Mouse (Mus musculus) limb, embryonic 14.5 days (tissue): ENCODE results near the gene Olfr78. TPM values are rescaled to one million over a fixed set of nuclear protein-coding genes. Genes with fewer than 3 reads are reported as not detected.

Experiments used
- ATAC-seq: fragments of 200-750 bp; cut with Nextera tagmentation; 2 replicates; pipeline ENCODE4 v1.8.0; 2017; ENCODE audit warnings: low read depth, moderate number of reproducible peaks, moderate TSS enrichment; ENCODE audit not compliant: low FRiP score
- DNase-seq: peaks from one replicate; pipeline ENCODE4 v3.0.0-alpha.2; 2015; ENCODE audit warnings: low spot score
- H3K27ac ChIP-seq: fragments of 300-500 bp; sonication (generic); replicated peaks from 2 replicates; pipeline ENCODE4 v1.5.1; 2014; ENCODE audit warnings: low read depth, mild to moderate bottlenecking, low read length, moderate library complexity, mixed read lengths
- H3K27me3 ChIP-seq: fragments of 300-500 bp; sonication (generic); 2 replicates; pipeline ENCODE4 v1.6.1; 2014; ENCODE audit warnings: low read length, mixed read lengths; ENCODE audit not compliant: control insufficient read depth, insufficient read depth
- H3K36me3 ChIP-seq: fragments of 300-500 bp; sonication (generic); 2 replicates; pipeline ENCODE4 v1.6.1; 2014; ENCODE audit warnings: mild to moderate bottlenecking, low read length, moderate library complexity, mixed read lengths; ENCODE audit not compliant: control insufficient read depth, insufficient read depth
- H3K4me1 ChIP-seq: fragments of 300-500 bp; sonication (generic); 2 replicates; pipeline ENCODE4 v1.6.1; 2014; ENCODE audit warnings: antibody characterized with exemption, low read length, mixed read lengths; ENCODE audit not compliant: control insufficient read depth, insufficient read depth
- H3K4me2 ChIP-seq: fragments of 300-500 bp; sonication (generic); replicated peaks from 2 replicates; pipeline ENCODE4 v1.6.1; 2014; ENCODE audit warnings: low read depth, mild to moderate bottlenecking, low read length, moderate library complexity; ENCODE audit not compliant: severe bottlenecking
- H3K4me3 ChIP-seq: fragments of 300-500 bp; sonication (generic); replicated peaks from 2 replicates; pipeline ENCODE4 v1.5.1; 2014; ENCODE audit warnings: low read length
- H3K9ac ChIP-seq: fragments of 300-500 bp; sonication (generic); 2 replicates; pipeline ENCODE4 v1.6.1; 2014; ENCODE audit warnings: mild to moderate bottlenecking, low read depth, low read length, moderate library complexity; ENCODE audit not compliant: severe bottlenecking
- H3K9me3 ChIP-seq: fragments of 300-500 bp; sonication (generic); 2 replicates; pipeline ENCODE4 v1.6.1; 2016; ENCODE audit warnings: low read length; ENCODE audit not compliant: control insufficient read depth
- POLR2A ChIP-seq: fragments of 200-500 bp; IDR thresholded peaks from 2 replicates; pipeline ENCODE4 v1.8.0; 2012; ENCODE audit warnings: inconsistent platforms, mild to moderate bottlenecking, moderate library complexity, borderline replicate concordance; ENCODE audit not compliant: insufficient read depth, insufficient read length; ENCODE audit errors: extremely low read depth
- WGBS: fragments of 180-500 bp; shearing (Covaris S2); extraction: QIAGEN DNeasy Blood & Tissue Kit; methylation state at CpG from one replicate; pipeline ENCODE4 v1.1.7; 2014; 5-methylcytosine and 5-hydroxymethylcytosine counted together
- polyA plus RNA-seq, 2 experiments: library from polyadenylated mRNA; depleted of rRNA in 1 of 2; stranded (reverse) in 1 of 2; unstranded in 1 of 2; fragments of >200 nt; fragmentation: Nextera tagmentation in 1 of 2; extraction: Ambion mirVana in 1 of 2; gene quantifications; 2 replicates each; pipeline versions ENCODE4 v1.2.1 to v1.2.3; 2012 to 2014

Gene Olfr78
- polyA plus RNA-seq (2012; rRNA removed): 0.45 and 0.62 TPM in 2 replicates
- polyA plus RNA-seq (2014; fragmentation: Nextera tagmentation; extraction: Ambion mirVana): 0.07 and 0.18 TPM in 2 replicates

DNA sequence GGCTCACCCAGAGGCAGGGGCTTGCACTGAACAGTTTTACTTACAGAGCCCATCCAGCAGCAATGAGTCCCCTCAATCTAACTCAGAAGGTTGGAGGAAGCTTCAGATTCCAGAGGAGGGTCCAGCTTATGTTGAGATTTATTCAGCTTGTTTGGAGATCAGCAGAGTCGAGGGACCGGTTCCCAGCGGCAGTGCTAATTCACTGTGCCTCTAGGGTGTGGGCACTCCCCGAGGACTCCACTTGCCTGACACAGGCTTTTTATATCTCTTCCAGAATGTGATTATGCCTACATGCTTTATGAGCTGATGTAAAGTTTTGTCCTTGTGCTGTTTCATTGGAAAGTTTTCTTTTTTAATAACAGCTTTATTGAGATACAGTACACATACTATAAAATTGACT lies at the start of gene Olfr78, which contains the start of gene Olfr560:
Gene Olfr78 (minus strand): TSS at position 206 of the 400 bp plus-strand sequence.
Gene Olfr560 (minus strand): TSS at position 101 of the 400 bp plus-strand sequence.
- no peak within 1 kb of the TSS for H3K9ac ChIP-seq

DNA sequence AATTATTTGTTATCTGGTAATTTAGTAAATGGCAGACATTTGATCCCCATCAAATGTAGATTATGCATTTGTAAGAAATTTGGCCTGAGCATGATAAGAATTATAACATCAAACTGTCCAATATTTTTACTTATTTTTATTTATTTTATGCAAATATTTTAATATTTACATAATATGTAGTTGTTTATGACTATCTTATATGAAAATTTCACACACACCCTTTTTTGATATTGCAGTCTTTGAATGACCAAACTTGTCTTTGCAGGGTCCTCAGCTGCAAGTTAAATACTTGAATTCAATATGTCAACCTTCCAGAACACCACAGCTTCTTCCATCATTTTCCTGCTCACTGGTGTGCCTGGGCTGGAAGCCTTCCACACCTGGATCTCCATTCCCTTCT lies 43.9 kb upstream of the Olfr78 start, which contains the start of gene Olfr564:
Gene Olfr564 (plus strand): TSS at position 301 of the 400 bp plus-strand sequence.
- H3K4me3 ChIP-seq: no peak within 1 kb of the TSS
- ATAC-seq (no peak), DNase-seq (no peak)
- H3K36me3 ChIP-seq: no peaks in the 10 kb centered on the region
- no peak within 1 kb of the TSS for H3K9ac ChIP-seq
- TF ChIP-seq POLR2A: no peak
- no peaks in the 10 kb centered on the region for H3K9me3 ChIP-seq
- no peak within 1 kb of the TSS for H3K4me2 ChIP-seq
- H3K4me1 ChIP-seq: no peaks in the 10 kb centered on the region
- H3K27ac ChIP-seq: no peak within 1 kb of the TSS
- no peaks in the 10 kb centered on the region for H3K27me3 ChIP-seq

More for the DNA sequence above, at the start of gene Olfr78, which contains the start of gene Olfr560:
- Histone ChIP-seq H3K4me3 (no peak within 1 kb of the TSS), H3K9me3 (no peaks in the 10 kb centered on the region), H3K36me3 (no peaks in the 10 kb centered on the region), H3K27me3 (no peaks in the 10 kb centered on the region), H3K27ac (no peak within 1 kb of the TSS), H3K4me1 (no peaks in the 10 kb centered on the region), H3K4me2 (no peak within 1 kb of the TSS)
- WGBS: 69% methylated on average over 4 of the region's 4 CpGs
- ATAC-seq (no peak), DNase-seq (no peak)
- no peak for TF ChIP-seq POLR2A

DNA sequence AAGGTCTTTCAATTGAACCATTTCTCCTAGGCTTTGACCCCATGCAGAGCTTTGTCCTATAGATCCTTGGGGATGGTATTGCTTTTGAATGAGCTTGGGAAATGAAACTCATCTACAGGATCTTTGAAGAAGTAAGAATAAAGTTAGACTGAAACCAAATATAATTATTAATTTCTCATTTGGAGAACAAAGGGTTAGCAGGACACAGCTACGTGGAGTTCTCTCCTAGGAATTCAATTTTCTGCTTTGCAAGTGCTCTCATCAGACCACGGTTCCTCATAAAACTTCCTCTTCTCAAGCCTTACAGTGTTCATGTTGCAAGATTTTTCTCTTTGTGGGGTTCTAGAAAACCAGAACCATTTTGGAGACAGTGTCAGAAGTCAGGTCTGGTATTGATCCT lies 11.7 kb upstream of the Olfr78 start, which contains the start of gene Olfr561:
Gene Olfr561 (plus strand): TSS at position 301 of the 400 bp plus-strand sequence.
- WGBS: 77% methylated on average over 2 of the region's 2 CpGs
- H3K27ac ChIP-seq: no peak within 1 kb of the TSS
- DNase-seq: no peak

DNA sequence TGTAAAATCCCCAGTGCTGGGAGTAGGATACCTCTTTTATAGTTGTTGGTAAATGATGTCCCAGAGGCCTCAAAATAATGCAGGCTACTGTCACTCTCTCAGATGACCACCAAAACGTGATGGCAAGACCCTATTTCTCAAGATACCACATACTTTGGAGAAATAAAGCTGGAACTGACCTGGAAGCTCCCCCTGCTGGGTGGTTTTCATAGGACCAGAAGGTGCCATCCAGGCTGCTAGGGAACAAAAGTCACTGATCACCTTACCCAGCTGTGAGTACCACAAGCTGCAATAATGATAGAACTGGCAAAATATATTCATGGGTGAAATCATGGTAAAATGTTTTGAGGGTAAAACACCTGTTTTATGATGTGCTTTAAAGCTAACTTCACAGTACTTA lies 7.2 kb downstream of the Olfr78 start:
- no peak for TF ChIP-seq POLR2A
- 17% methylated on average over 1 of the region's 1 CpGs for WGBS
- DNase-seq (no peak), ATAC-seq (no peak)
- no peak overlapping the region for H3K27ac ChIP-seq
- no peaks in the 10 kb centered on the region for H3K36me3 ChIP-seq
- H3K9ac ChIP-seq: no peak overlapping the region
- H3K27me3 ChIP-seq: no peaks in the 10 kb centered on the region
- no peak overlapping the region for H3K4me2 ChIP-seq
- no peaks in the 10 kb centered on the region for H3K9me3 ChIP-seq
- no peak overlapping the region for H3K4me3 ChIP-seq
- no peaks in the 10 kb centered on the region for H3K4me1 ChIP-seq

More for the DNA sequence above, 11.7 kb upstream of the Olfr78 start, which contains the start of gene Olfr561:
- no peak for TF ChIP-seq POLR2A
- no peak for ATAC-seq
- no peak within 1 kb of the TSS for H3K4me2 ChIP-seq
- H3K4me3 ChIP-seq: no peak within 1 kb of the TSS
- no peaks in the 10 kb centered on the region for H3K4me1 ChIP-seq
- H3K9ac ChIP-seq: no peak within 1 kb of the TSS
- no peaks in the 10 kb centered on the region for H3K36me3 ChIP-seq
- no peaks in the 10 kb centered on the region for H3K9me3 ChIP-seq
- H3K27me3 ChIP-seq: no peaks in the 10 kb centered on the region

DNA sequence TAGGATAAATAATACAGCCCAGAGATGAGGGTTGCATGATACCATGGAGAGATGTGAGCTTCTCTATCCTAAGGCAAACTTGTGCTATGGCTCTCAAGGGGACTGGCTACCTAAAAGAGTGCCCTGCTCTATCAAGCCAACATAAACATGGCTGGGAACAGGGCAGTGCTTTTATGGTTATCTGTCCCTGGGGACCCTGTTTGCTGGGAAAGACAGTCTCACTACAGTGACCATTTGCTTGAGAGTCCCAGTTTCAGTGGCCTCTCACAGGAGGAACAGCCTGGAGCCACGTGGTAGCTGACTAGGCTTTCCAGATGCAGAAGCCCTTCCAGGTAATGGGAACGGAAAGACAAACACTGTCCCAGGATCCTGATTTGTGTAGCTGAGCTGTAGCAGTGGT lies 21.6 kb downstream of the Olfr78 start:
- DNase-seq: no peak
- 32% methylated on average over 2 of the region's 2 CpGs for WGBS
- Histone ChIP-seq H3K9me3 (no peaks in the 10 kb centered on the region), H3K27ac (no peak overlapping the region), H3K4me3 (no peak overlapping the region), H3K9ac (no peak overlapping the region), H3K27me3 (no peaks in the 10 kb centered on the region), H3K4me2 (no peak overlapping the region), H3K36me3 (no peaks in the 10 kb centered on the region), H3K4me1 (no peaks in the 10 kb centered on the region)
- ATAC-seq: no peak
- TF ChIP-seq POLR2A: no peak
